Mouse (Mus musculus) myocyte (in vitro differentiated cells): ENCODE results near the gene Casz1.

Experiments
- CEBPB ChIP-seq: IDR thresholded peaks from 2 replicates; pipeline ENCODE4 v1.6.1; 2011; ENCODE audit warnings: mild to moderate bottlenecking, moderate library complexity; ENCODE audit not compliant: poor library complexity, insufficient read depth, severe bottlenecking
- E2F4 ChIP-seq: IDR thresholded peaks from one replicate; pipeline ENCODE4 v1.6.1; 2011; ENCODE audit warnings: mild to moderate bottlenecking, control low read depth, moderate library complexity; ENCODE audit not compliant: insufficient read depth
- MAX ChIP-seq: IDR thresholded peaks from one replicate; pipeline ENCODE4 v1.6.1; 2011; ENCODE audit warnings: low read depth, mild to moderate bottlenecking, control low read depth
- MYOD1 ChIP-seq, 3 experiments: IDR thresholded peaks; one replicate each; pipeline ENCODE4 v1.6.1; 2011; ENCODE audit warnings: control low read depth in 2 of 3, low read depth in 2 of 3, mild to moderate bottlenecking in 2 of 3, moderate library complexity in 1 of 3; ENCODE audit not compliant: insufficient read length in 2 of 3, control insufficient read depth in 1 of 3
- MYOG ChIP-seq, 3 experiments: IDR thresholded peaks; one replicate each; pipeline ENCODE4 v1.6.1; 2011; ENCODE audit warnings: control low read depth in 2 of 3, low read depth in 2 of 3, mild to moderate bottlenecking in 2 of 3; ENCODE audit not compliant: insufficient read length in 2 of 3, control insufficient read depth in 1 of 3, insufficient read depth in 1 of 3
- POLR2A ChIP-seq: IDR thresholded peaks from one replicate; pipeline ENCODE4 v1.6.1; 2011; ENCODE audit warnings: low read depth, mild to moderate bottlenecking, control low read depth, moderate library complexity; ENCODE audit not compliant: insufficient read length
- POLR2AphosphoS2 ChIP-seq: IDR thresholded peaks from one replicate; pipeline ENCODE4 v1.6.1; 2011; ENCODE audit warnings: low read depth, control low read depth; ENCODE audit not compliant: insufficient read length
- TCF12 ChIP-seq: IDR thresholded peaks from one replicate; pipeline ENCODE4 v1.6.1; 2011; ENCODE audit warnings: mild to moderate bottlenecking, control low read depth; ENCODE audit not compliant: poor library complexity, insufficient read depth, severe bottlenecking
- USF1 ChIP-seq: IDR thresholded peaks from one replicate; pipeline ENCODE4 v1.6.1; 2011; ENCODE audit warnings: low read depth, mild to moderate bottlenecking, control low read depth, moderate library complexity

DNA sequence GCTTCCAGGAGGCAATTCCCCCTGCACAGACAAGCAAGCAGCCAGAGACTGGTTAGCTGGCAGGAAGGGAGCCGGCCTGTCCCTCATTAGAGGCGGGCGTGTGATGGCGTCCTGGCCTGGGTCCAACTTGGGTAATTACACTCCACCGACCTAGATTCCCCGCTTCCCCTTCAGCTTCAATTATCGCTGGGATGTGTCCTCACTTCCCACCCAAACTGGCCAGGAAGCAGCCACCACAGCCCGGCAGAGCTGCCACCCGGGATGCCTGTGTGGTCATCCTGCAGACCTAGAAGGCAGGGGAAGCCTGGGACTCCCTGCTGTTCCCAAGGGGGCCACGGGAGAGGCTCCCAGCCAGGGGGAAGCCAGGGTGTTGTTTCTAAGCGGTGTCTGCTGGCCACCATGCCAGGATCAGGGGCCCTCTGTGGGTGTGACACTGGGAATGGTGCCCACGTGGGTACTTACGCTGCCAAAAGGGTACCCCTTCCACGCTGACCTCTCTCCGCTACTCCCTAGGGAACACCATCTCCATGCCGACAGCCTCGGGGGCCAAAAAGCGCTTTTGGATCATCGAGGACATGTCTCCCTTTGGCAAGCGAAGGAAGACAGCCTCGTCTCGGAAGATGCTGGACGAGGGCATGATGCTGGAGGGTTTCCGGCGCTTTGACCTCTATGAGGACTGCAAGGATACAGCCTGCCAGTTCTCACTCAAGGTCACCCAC lies 146.9 kb downstream of the Casz1 start:
- no peak for TF ChIP-seq USF1
- TF ChIP-seq MAX, result no peak
- TF ChIP-seq MYOD1 (IDR thresholded peaks at IDR 0.05; ENCODE audit: control insufficient read depth in 1 of 3, insufficient read length in 2 of 3, low read depth in 2 of 3), result no peak
- no peak for TF ChIP-seq POLR2A
- no peak for TF ChIP-seq CEBPB
- TF ChIP-seq TCF12, result no peak
- TF ChIP-seq E2F4, result no peak
- no peak for TF ChIP-seq POLR2AphosphoS2
- no peak for TF ChIP-seq MYOG (IDR thresholded peaks at IDR 0.05; ENCODE audit: control insufficient read depth in 1 of 3, insufficient read depth in 1 of 3, insufficient read length in 2 of 3, low read depth in 2 of 3)
